Mouse (Mus musculus) midbrain, embryonic 16.5 days (tissue): Measurements from ENCODE around the gene Clmn. TPM values are rescaled to one million over a fixed set of nuclear protein-coding genes. Genes with fewer than 3 reads are reported as not detected.

Experiments used
- ATAC-seq: fragments of 200-750 bp; cut with Nextera tagmentation; 2 replicates; pipeline ENCODE4 v1.8.0; 2017; ENCODE audit warnings: moderate TSS enrichment
- H3K27ac ChIP-seq: fragments of 300-500 bp; sonication (generic); 2 replicates; pipeline ENCODE4 v1.5.1; 2014; ENCODE audit warnings: mild to moderate bottlenecking, low read length, mixed read lengths
- H3K27me3 ChIP-seq: fragments of 300-500 bp; sonication (generic); 2 replicates; pipeline ENCODE4 v1.6.1; 2014; ENCODE audit warnings: low read depth, low read length, mixed read lengths; ENCODE audit not compliant: control insufficient read depth, insufficient read depth
- H3K36me3 ChIP-seq: fragments of 300-500 bp; sonication (generic); 2 replicates; pipeline ENCODE4 v1.6.1; 2014; ENCODE audit warnings: mild to moderate bottlenecking, low read length, moderate library complexity, mixed read lengths; ENCODE audit not compliant: control insufficient read depth, insufficient read depth
- H3K4me1 ChIP-seq: fragments of 300-500 bp; sonication (generic); 2 replicates; pipeline ENCODE4 v1.6.1; 2014; ENCODE audit warnings: mild to moderate bottlenecking, low read length, mixed read lengths; ENCODE audit not compliant: control insufficient read depth, insufficient read depth
- H3K4me2 ChIP-seq: fragments of 300-500 bp; sonication (generic); 2 replicates; pipeline ENCODE4 v1.6.1; 2014; ENCODE audit warnings: mild to moderate bottlenecking, low read length, mixed read lengths
- H3K4me3 ChIP-seq: fragments of 300-500 bp; sonication (generic); 2 replicates; pipeline ENCODE4 v1.5.1; 2014; ENCODE audit warnings: low read depth, mild to moderate bottlenecking, low read length, moderate library complexity, mixed read lengths
- H3K9ac ChIP-seq: fragments of 300-500 bp; sonication (generic); 2 replicates; pipeline ENCODE4 v1.6.1; 2014; ENCODE audit warnings: low read depth, low read length, mixed read lengths
- H3K9me3 ChIP-seq: fragments of 300-500 bp; sonication (generic); replicated peaks from 2 replicates; pipeline ENCODE4 v1.6.1; 2014; ENCODE audit warnings: mild to moderate bottlenecking, low read length, mixed read lengths; ENCODE audit not compliant: control insufficient read depth, poor library complexity, severe bottlenecking
- WGBS: fragments of 180-500 bp; shearing (Covaris S2); extraction: QIAGEN DNeasy Blood & Tissue Kit; methylation state at CpG from one replicate; pipeline ENCODE4 v1.1.7; 2014; 5-methylcytosine and 5-hydroxymethylcytosine counted together
- polyA plus RNA-seq: library from polyadenylated mRNA; unstranded; fragments of >200 nt; fragmentation: Nextera tagmentation; extraction: Ambion mirVana; gene quantifications from 2 replicates; pipeline ENCODE4 v1.2.1, GENCODE M21; 2015

Clmn gene
- polyA plus RNA-seq, 1 experiment from 2014 or later, result 0.97 TPM

GRCm38 (mm10) chr12:104902392-104903053 is 37.6 kb upstream of the Clmn start:
- Histone ChIP-seq H3K4me3 (no peak overlapping the region), H3K4me1 (no peaks in the 10 kb centered on the region), H3K27ac (no peak overlapping the region), H3K9me3 (no peaks in the 10 kb centered on the region), H3K4me2 (no peak overlapping the region), H3K27me3 (no peaks in the 10 kb centered on the region), H3K9ac (no peak overlapping the region), H3K36me3 (no peaks in the 10 kb centered on the region)
- WGBS, result 81% methylated on average over 13 of the region's 13 CpGs
- no peak for ATAC-seq

GRCm38 (mm10) chr12:104901320-104901719 is 36.4 kb upstream of the Clmn start:
- Histone ChIP-seq H3K9ac (no peak overlapping the region), H3K36me3 (no peaks in the 10 kb centered on the region), H3K4me1 (no peaks in the 10 kb centered on the region; the same call in 1 of the 2 replicates), H3K27me3 (no peaks in the 10 kb centered on the region), H3K4me3 (no peak overlapping the region), H3K9me3 (no peaks in the 10 kb centered on the region), H3K27ac (peak overlapping the region; percentile 60; the same call in 1 of the 2 replicates), H3K4me2 (no peak overlapping the region)
- peak; percentile 55 for ATAC-seq
- WGBS, result 23% methylated on average over 8 of the region's 8 CpGs

GRCm38 (mm10) chr12:104899835-104900234 is 35.0 kb upstream of the Clmn start:
- no peaks in the 10 kb centered on the region for H3K9me3 ChIP-seq
- 75% methylated on average over 3 of the region's 3 CpGs for WGBS
- no peak overlapping the region for H3K9ac ChIP-seq
- no peak overlapping the region for H3K4me3 ChIP-seq
- H3K4me1 ChIP-seq, result no peaks in the 10 kb centered on the region; the same call in 1 of the 2 replicates
- no peaks in the 10 kb centered on the region for H3K36me3 ChIP-seq
- no peak overlapping the region for H3K27ac ChIP-seq
- H3K4me2 ChIP-seq, result no peak overlapping the region
- H3K27me3 ChIP-seq, result no peaks in the 10 kb centered on the region
- no peak for ATAC-seq

GRCm38 (mm10) chr12:104899161-104899560 is 34.3 kb upstream of the Clmn start:
- 69% methylated on average over 11 of the region's 11 CpGs for WGBS
- H3K9me3 ChIP-seq, result no peaks in the 10 kb centered on the region
- H3K27ac ChIP-seq, result no peak overlapping the region
- no peaks in the 10 kb centered on the region for H3K27me3 ChIP-seq
- H3K4me3 ChIP-seq, result no peak overlapping the region
- ATAC-seq, result no peak
- H3K4me1 ChIP-seq, result no peaks in the 10 kb centered on the region; the same call in 1 of the 2 replicates
- H3K9ac ChIP-seq, result no peak overlapping the region
- no peak overlapping the region for H3K4me2 ChIP-seq
- no peaks in the 10 kb centered on the region for H3K36me3 ChIP-seq

GRCm38 (mm10) chr12:104898718-104899117 is 33.8 kb upstream of the Clmn start:
- no peak overlapping the region for H3K27ac ChIP-seq
- no peak overlapping the region for H3K4me2 ChIP-seq
- ATAC-seq, result no peak
- no peak overlapping the region for H3K4me3 ChIP-seq
- H3K9me3 ChIP-seq, result no peaks in the 10 kb centered on the region
- H3K36me3 ChIP-seq, result no peaks in the 10 kb centered on the region
- H3K27me3 ChIP-seq, result no peaks in the 10 kb centered on the region
- WGBS, result 78% methylated on average over 9 of the region's 9 CpGs
- no peak overlapping the region for H3K9ac ChIP-seq
- no peaks in the 10 kb centered on the region; the same call in 1 of the 2 replicates for H3K4me1 ChIP-seq

GRCm38 (mm10) chr12:104897051-104897618 is 32.3 kb upstream of the Clmn start:
- Histone ChIP-seq H3K27ac (no peak overlapping the region), H3K9me3 (no peaks in the 10 kb centered on the region), H3K9ac (no peak overlapping the region), H3K36me3 (no peaks in the 10 kb centered on the region), H3K4me3 (no peak overlapping the region), H3K4me1 (no peaks in the 10 kb centered on the region; the same call in 1 of the 2 replicates), H3K4me2 (no peak overlapping the region), H3K27me3 (no peaks in the 10 kb centered on the region)
- ATAC-seq, result peak; percentile 47; the same call in 1 of the 2 replicates
- 63% methylated on average over 8 of the region's 8 CpGs for WGBS

GRCm38 (mm10) chr12:104896640-104897039 is 31.8 kb upstream of the Clmn start:
- Histone ChIP-seq H3K9ac (no peak overlapping the region), H3K4me3 (no peak overlapping the region), H3K9me3 (no peaks in the 10 kb centered on the region), H3K36me3 (no peaks in the 10 kb centered on the region), H3K27ac (no peak overlapping the region), H3K27me3 (no peaks in the 10 kb centered on the region), H3K4me1 (no peaks in the 10 kb centered on the region; the same call in 1 of the 2 replicates), H3K4me2 (no peak overlapping the region)
- 36% methylated on average over 16 of the region's 16 CpGs for WGBS
- ATAC-seq, result peak; percentile 44; the same call in 1 of the 2 replicates

GRCm38 (mm10) chr12:104892245-104892644 is 27.4 kb upstream of the Clmn start:
- H3K4me2 ChIP-seq, result no peak overlapping the region
- no peak for ATAC-seq
- H3K36me3 ChIP-seq, result no peaks in the 10 kb centered on the region
- H3K9me3 ChIP-seq, result no peaks in the 10 kb centered on the region
- H3K9ac ChIP-seq, result no peak overlapping the region
- H3K27ac ChIP-seq, result no peak overlapping the region
- 94% methylated on average over 3 of the region's 3 CpGs for WGBS
- H3K4me1 ChIP-seq, result no peaks in the 10 kb centered on the region; the same call in 1 of the 2 replicates
- no peaks in the 10 kb centered on the region for H3K27me3 ChIP-seq
- no peak overlapping the region for H3K4me3 ChIP-seq

GRCm38 (mm10) chr12:104890066-104890465 is 25.2 kb upstream of the Clmn start:
- Histone ChIP-seq H3K9me3 (no peaks in the 10 kb centered on the region), H3K36me3 (no peaks in the 10 kb centered on the region), H3K4me2 (no peak overlapping the region), H3K4me1 (no peaks in the 10 kb centered on the region), H3K4me3 (no peak overlapping the region), H3K27ac (no peak overlapping the region), H3K9ac (no peak overlapping the region), H3K27me3 (no peaks in the 10 kb centered on the region)
- no peak for ATAC-seq
- 86% methylated on average over 8 of the region's 8 CpGs for WGBS
